Mouse (Mus musculus) spleen, adult 10 weeks (tissue): ENCODE measurements around the gene Nup188. TPM values are rescaled to one million over a fixed set of nuclear protein-coding genes. Genes with fewer than 3 reads are reported as not detected.

ENCODE experiments used
- polyA plus RNA-seq: library from polyadenylated mRNA; stranded (reverse); fragments of 350-450 nt; fragmentation: Illumina TruSeq; extraction: RNeasy Lipid Tissue Mini Kit (QIAGEN cat#74804); gene quantifications from one replicate; pipeline ENCODE4 v1.2.3, GENCODE M21; 2015; ENCODE audit warnings: low replicate concordance; ENCODE audit not compliant: insufficient read depth

Gene Nup188
- 24.6 TPM for polyA plus RNA-seq

GRCm38 (mm10) chr2:30286192-30287026 is at the start of gene Nup188, which contains the start of gene Dolk:
Nup188 (plus strand) TSS chr2:30286397.
Dolk (minus strand) TSS chr2:30286334.

GRCm38 (mm10) chr2:30237199-30237880 is 48.9 kb upstream of the Nup188 start, which contains the start of gene Lrrc8a:
Lrrc8a (plus strand) TSS chr2:30237715.

GRCm38 (mm10) chr2:30240267-30240666 is 45.9 kb upstream of the Nup188 start, which contains the start of gene Gm28035:
Gm28035 (plus strand) TSS chr2:30240567.

GRCm38 (mm10) chr2:30265767-30266253 is 20.4 kb upstream of the Nup188 start, which contains the start of gene Phyhd1:
Phyhd1 (plus strand) TSS chr2:30266203.

GRCm38 (mm10) chr2:30280743-30281142 is 5.5 kb upstream of the Nup188 start, which contains the start of gene Gm28038:
Gm28038 (plus strand) TSS chr2:30281043.

GRCm38 (mm10) chr2:30358533-30359531 is 72.6 kb downstream of the Nup188 start, which contains the start of gene Sh3glb2:
Sh3glb2 (minus strand) TSS chr2:30359337.

GRCm38 (mm10) chr2:30363773-30364650 is 77.8 kb downstream of the Nup188 start, which contains the start of gene Miga2:
Miga2 (plus strand) TSS chr2:30364233.

GRCm38 (mm10) chr2:30392114-30392576 is 105.9 kb downstream of the Nup188 start, which contains the start of gene Dolpp1:
Dolpp1 (plus strand) TSS chr2:30392254.

Other genes starting within 250 kb of the Nup188 start
- gene Wdr34, start 237.5 kb upstream of the Nup188 start, polyA plus RNA-seq, result 0.88 TPM
- 534 TPM for gene Set, start 229.0 kb upstream of the Nup188 start, polyA plus RNA-seq
- 1.2 TPM for gene Pkn3, start 208.7 kb upstream of the Nup188 start, polyA plus RNA-seq
- gene Zdhhc12, start 192.7 kb upstream of the Nup188 start, polyA plus RNA-seq, result 4.9 TPM
- 30.0 TPM for gene Zer1, start 161.8 kb upstream of the Nup188 start, polyA plus RNA-seq
- 42.2 TPM for gene Tbc1d13, start 152.7 kb upstream of the Nup188 start, polyA plus RNA-seq
- 1.2 TPM for gene Endog, start 114.9 kb upstream of the Nup188 start, polyA plus RNA-seq
- 8.9 TPM for gene Spout1, start 107.9 kb upstream of the Nup188 start, polyA plus RNA-seq
- gene Kyat1, start 80.5 kb upstream of the Nup188 start, polyA plus RNA-seq, result 5.0 TPM
- gene Lrrc8a, start 48.7 kb upstream of the Nup188 start, polyA plus RNA-seq, result 9.8 TPM
- gene Gm28035, start 45.8 kb upstream of the Nup188 start, polyA plus RNA-seq, result 1.5 TPM
- 27.3 TPM for gene Phyhd1, start 20.2 kb upstream of the Nup188 start, polyA plus RNA-seq
- not detected for gene Gm28038, start 5.4 kb upstream of the Nup188 start, polyA plus RNA-seq
- 8.9 TPM for gene Dolk, start 63 bp upstream of the Nup188 start, polyA plus RNA-seq
- gene Sh3glb2, start 72.9 kb downstream of the Nup188 start, polyA plus RNA-seq, result 19.0 TPM
- 4.3 TPM for gene Miga2, start 77.8 kb downstream of the Nup188 start, polyA plus RNA-seq
- 9.2 TPM for gene Dolpp1, start 105.9 kb downstream of the Nup188 start, polyA plus RNA-seq
- gene Crat, start 129.4 kb downstream of the Nup188 start, polyA plus RNA-seq, result 12.9 TPM
- 66.8 TPM for gene Ptpa, start 129.6 kb downstream of the Nup188 start, polyA plus RNA-seq
- gene Ier5l, start 187.8 kb downstream of the Nup188 start, polyA plus RNA-seq, result 0.25 TPM